Mouse (Mus musculus) 416B (cell line): ENCODE measurements around the gene Fam49a.
"Not testable (repeated sequence)": the region's sequence is repeated elsewhere in the genome, so short reads cannot be mapped to it uniquely, and the experiment has no call there.

Experiments used
- DNase-seq: peaks from one replicate; pipeline ENCODE4 v3.0.0; 2011; ENCODE audit warnings: low read depth

Fam49a gene

DNA sequence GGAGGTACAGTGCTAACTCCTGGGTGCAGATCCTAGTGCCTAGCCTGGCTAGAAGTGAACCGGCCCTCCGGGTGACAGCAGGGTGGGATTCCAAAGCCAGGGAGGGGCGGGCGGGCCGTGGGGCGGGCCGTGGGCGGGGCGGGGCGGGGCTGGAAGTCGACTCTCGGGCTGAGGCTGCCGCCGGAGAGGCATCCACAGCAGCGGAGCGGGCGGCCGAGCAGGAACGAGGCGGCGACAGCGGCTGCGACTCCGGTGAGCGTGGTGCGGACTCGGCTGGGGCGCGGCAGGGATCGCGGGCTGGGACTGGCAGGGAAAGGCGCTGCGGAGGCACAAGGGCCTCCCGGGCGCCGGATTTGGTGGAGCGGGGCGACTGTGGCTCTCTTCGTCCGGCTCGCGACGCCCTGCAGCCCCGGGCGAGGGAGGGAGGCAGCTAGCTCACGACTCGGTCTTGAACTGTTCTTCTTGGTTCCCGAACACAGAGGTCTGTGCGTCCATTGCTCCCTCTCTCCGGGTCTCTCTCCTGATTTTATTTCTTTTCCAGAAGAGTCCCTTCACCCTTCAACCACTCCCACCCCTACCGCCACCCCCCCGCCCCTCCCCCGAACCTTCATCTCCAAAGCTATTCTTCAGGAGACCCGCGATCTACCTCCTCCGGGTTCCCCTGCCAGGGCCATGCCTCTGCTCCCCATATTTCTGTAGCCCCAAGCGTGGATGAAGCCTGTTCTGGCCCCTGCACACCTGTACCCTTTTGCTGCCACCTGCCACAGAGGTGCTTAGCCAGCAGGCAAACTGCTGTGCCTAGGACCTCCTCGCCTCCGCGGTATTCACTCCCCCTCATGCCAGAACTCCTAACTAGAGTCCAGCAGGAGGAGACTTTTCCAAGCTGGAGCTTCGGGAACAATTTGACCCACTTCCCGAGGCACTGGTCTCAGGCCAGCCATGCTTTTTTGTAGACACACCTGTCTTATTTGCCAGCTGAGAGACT lies at the start of gene Fam49a:
Gene Fam49a (plus strand): TSS at position 153 of the 985 bp plus-strand sequence.
- no peak for DNase-seq

DNA sequence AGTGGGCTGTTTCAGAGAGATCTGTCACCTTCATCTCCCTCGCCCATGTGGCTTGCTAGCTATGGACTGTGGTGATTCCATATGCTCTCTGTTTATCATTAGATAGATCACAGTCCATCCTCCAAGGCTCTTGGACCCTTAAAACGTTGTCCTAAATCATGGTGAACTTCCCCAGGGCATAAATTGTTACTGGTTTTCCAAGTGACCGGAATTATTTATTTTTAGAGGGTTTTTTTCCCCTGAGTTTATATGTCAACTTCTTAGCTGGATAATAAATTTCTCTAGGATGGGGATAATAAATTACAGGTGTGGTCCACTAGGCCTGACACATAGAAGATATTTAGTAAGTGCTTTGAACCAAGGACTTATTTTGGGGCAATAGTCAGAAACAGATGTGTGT lies 48.4 kb upstream of the Fam49a start:
- DNase-seq, result no peak

DNA sequence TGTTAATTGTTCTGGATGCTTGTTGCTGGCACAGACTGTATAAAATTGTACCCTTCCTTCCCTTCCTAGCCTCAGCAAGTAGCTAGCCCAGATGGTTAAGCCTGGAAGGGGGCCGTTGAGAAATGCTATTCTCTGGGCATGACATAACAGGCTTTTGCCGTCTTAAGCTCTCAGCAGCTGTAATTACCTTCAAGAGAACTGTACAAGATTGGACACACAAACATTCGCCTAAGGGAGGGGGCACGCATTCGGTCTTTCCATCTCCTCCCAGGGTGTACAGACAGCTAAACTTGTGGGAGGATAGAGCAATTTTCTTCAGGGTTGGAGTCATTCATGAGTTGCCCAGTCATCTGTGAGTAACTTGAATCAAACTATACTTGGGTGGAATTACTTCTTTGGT lies 43.0 kb upstream of the Fam49a start:
- DNase-seq, result no peak

GRCm38 (mm10) chr12:12220755-12221496 lies 41.0 kb upstream of the Fam49a start:
- DNase-seq, result no peak

DNA sequence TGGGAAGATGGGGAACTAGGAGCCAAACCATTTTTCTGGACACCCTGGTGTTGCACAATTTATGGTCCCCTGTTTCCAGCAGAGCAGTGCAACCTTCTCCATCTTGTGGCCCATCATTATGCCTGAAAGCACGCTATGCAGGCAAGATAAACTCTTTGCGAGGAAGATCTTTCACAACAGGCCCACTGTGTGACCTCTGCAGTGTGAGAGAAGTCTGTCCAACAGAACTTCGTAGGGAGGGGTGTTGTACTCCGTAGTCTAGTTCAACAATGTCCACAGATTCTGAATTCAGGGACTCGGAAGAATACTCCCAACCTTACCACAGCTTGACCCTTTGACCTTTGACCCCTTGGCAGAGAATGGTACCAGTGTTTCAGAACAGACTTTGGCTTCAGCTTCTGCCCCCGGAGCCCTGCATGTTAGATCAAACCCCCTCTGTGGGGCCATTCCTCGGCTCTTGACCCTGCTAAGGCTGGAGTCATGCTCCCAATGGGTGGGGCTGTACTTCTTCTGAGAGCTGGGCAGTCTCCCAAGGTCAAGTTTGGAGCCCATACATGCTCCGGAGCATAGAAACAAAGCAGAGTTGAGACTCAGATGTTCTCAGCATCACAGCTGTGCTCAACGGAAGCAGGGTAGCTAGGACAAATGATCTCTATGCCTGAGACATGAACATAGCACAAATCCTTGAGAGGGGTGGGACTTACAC lies 39.2 kb upstream of the Fam49a start:
- no peak for DNase-seq

DNA sequence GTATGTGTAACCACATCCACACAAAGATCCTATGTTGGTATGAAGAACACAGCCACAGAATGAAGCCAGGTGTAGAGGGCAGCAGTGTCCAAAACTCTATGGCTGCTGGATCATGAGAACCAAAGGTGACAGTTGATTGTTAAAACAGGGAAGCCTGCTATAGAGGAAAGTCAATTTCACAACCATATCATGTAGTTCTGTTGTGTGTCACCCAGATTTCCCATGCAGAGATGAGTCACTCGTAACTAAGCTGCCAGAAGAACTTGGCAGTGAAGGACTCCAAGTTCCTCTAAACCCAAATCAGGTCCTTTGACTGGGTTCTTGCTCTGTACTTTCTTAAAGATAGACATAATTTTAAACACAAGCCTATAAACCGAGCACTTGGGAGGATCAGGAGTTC lies 38.6 kb upstream of the Fam49a start:
- DNase-seq, result peak; percentile 60

- no peak for DNase-seq
These were observed 36.2 kb upstream of the Fam49a start for GRCm38 (mm10) chr12:12225706-12226105.

- DNase-seq, result no peak
These were observed 34.3 kb upstream of the Fam49a start for GRCm38 (mm10) chr12:12227594-12227993.

- no peak for DNase-seq
These were observed 31.8 kb upstream of the Fam49a start for GRCm38 (mm10) chr12:12230031-12230557.

GRCm38 (mm10) chr12:12232097-12232496 lies 29.8 kb upstream of the Fam49a start:
- DNase-seq, result no peak

- no peak for DNase-seq
These were observed 25.0 kb upstream of the Fam49a start for GRCm38 (mm10) chr12:12236978-12237377.

- no peak for DNase-seq
These were observed 22.4 kb upstream of the Fam49a start for GRCm38 (mm10) chr12:12239502-12239901.

DNA sequence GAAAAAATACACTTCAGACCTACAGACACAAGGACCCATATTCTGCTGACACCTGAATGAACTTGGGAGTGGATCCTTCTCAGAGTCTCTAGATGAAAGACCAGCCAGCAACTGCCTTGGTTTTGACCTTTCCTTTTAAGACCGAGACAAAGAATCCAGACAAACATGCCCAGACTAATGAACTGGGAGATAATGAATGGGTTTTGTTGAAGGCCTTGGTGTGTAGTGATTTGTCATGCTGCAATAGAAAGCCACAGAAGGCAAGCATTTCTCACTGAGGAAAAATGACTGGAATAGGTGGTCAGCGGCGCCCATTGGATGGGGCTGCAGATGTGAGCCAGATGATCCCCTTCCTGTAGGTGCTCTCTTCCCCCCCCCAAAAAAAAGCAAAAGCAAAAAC lies 18.8 kb upstream of the Fam49a start:
- DNase-seq, result no peak

GRCm38 (mm10) chr12:12247023-12247422 lies 14.9 kb upstream of the Fam49a start:
- not testable (repeated sequence) for DNase-seq

DNA sequence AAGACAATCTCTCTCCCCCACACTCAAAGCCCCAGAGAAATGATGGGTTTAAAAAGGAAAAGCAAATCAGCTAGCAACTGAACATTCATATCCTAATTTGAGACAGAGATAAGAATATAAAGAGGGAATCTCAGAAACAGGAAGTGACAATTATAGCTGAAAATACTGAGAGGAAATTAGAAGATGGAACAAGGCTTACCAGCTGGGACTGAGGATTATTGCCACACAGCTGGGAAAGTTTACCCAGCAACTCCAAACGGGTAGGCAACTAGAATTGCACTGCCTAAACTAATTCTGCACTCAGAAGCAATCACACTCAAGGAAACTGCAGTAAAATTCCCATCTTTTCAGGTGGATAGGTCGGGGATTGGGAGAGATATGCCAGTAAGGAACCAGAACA lies 12.4 kb upstream of the Fam49a start:
- DNase-seq, result no peak

GRCm38 (mm10) chr12:12253526-12253925 lies 8.4 kb upstream of the Fam49a start:
- DNase-seq, result no peak

DNA sequence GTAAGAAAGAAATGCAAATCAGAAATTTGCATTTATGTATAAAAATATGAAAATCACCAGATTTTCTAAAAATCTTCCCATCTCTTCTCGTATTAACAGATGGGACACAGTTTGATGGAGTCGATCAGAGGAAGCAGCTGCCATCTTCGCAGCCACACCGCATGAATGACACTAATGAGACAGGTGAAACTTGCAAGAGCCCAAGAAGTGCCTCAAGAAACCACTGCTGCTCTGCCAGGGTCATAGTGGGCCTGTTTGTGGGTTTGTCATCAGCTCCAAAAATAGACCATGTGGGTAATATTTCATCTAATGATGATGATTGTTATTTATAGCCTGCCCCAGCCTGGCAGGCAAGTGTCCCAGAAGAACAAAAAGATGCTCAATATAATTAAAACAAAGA lies 7.8 kb upstream of the Fam49a start:
- no peak for DNase-seq

- no peak for DNase-seq
These were observed 669 bp upstream of the Fam49a start for GRCm38 (mm10) chr12:12260979-12261960.

- no peak for DNase-seq
These were observed 1.4 kb downstream of the Fam49a start for GRCm38 (mm10) chr12:12263371-12263791.

DNA sequence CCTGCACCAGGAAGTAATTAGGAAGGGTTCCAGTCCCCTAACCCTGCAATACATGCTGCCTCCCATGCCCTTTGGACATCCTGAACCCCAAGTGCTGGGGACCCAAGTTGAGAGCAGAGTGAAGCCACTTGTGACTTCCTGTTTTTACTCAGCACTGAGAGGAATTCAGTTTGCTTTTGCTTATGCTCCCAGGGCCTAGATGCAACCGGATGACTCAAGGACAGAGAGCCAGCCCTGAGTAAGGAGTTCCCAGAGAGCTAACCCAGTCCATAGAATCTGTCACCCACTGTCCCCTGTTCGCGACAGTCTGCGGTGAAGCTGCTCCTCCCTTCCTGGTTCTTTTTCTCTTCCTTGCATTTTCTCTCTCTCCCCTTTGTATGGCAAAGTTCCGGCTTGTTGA lies 2.2 kb downstream of the Fam49a start:
- no peak for DNase-seq

DNA sequence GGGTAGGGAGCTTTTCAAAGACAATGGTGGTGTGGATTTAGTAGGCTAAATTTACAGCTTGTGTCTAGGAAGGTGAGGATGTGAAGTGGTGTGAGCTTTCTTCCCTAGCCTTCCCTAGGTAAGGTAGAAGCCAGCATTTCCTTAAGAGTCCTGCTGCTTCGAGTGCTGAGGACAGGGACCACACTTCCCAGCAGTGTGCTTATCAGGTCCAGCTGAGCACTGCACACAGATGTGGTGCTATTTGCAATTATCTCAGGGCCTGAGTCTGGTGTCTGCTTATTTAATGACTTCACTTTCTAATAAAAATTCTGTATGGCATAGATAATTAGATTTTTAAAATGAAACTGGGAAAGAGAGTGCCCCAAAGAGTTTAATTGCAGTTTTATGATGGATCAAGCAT lies 4.6 kb downstream of the Fam49a start:
- no peak for DNase-seq
